Mouse (Mus musculus) midbrain, embryonic 13.5 days (tissue): ENCODE data around the gene Ush2a. TPM values are rescaled to one million over a fixed set of nuclear protein-coding genes. Genes with fewer than 3 reads are reported as not detected.

ENCODE experiments used
- ATAC-seq: fragments of 200-750 bp; cut with Nextera tagmentation; 2 replicates; pipeline ENCODE4 v1.8.0; 2017; ENCODE audit warnings: mild to moderate bottlenecking, moderate TSS enrichment, moderate library complexity
- H3K27ac ChIP-seq: fragments of 300-500 bp; sonication (generic); 2 replicates; pipeline ENCODE4 v1.5.1; 2015; ENCODE audit warnings: inconsistent platforms, mild to moderate bottlenecking, moderate library complexity
- H3K27me3 ChIP-seq: fragments of 300-500 bp; sonication (generic); 2 replicates; pipeline ENCODE4 v1.6.1; 2015; ENCODE audit warnings: mild to moderate bottlenecking, inconsistent platforms
- H3K36me3 ChIP-seq: fragments of 300-500 bp; sonication (generic); 2 replicates; pipeline ENCODE4 v1.6.1; 2015; ENCODE audit warnings: mild to moderate bottlenecking, inconsistent platforms
- H3K4me1 ChIP-seq: fragments of 300-500 bp; sonication (generic); replicated peaks from 2 replicates; pipeline ENCODE4 v1.6.1; 2015; ENCODE audit warnings: inconsistent platforms
- H3K4me2 ChIP-seq: fragments of 300-500 bp; sonication (generic); replicated peaks from 2 replicates; pipeline ENCODE4 v1.6.1; 2015; ENCODE audit warnings: moderate library complexity, mild to moderate bottlenecking, inconsistent platforms
- H3K4me3 ChIP-seq: fragments of 300-500 bp; sonication (generic); replicated peaks from 2 replicates; pipeline ENCODE4 v1.5.1; 2015; ENCODE audit warnings: mild to moderate bottlenecking, inconsistent platforms
- H3K9ac ChIP-seq: fragments of 300-500 bp; sonication (generic); replicated peaks from 2 replicates; pipeline ENCODE4 v1.6.1; 2015; ENCODE audit warnings: mild to moderate bottlenecking, inconsistent platforms
- H3K9me3 ChIP-seq: fragments of 300-500 bp; sonication (generic); 2 replicates; pipeline ENCODE4 v1.6.1; 2016; ENCODE audit warnings: mild to moderate bottlenecking, inconsistent platforms
- WGBS: fragments of 180-500 bp; shearing (Covaris S2); methylation state at CpG from one replicate; pipeline ENCODE4 v1.1.7; 2015; 5-methylcytosine and 5-hydroxymethylcytosine counted together
- polyA plus RNA-seq: library from polyadenylated mRNA; unstranded; fragments of >200 nt; fragmentation: Nextera tagmentation; extraction: Ambion mirVana; gene quantifications from 2 replicates; pipeline ENCODE4 v1.2.1, GENCODE M21; 2015

Ush2a gene
- polyA plus RNA-seq, 1 experiment from 2014 or later, result 0.13 TPM

DNA sequence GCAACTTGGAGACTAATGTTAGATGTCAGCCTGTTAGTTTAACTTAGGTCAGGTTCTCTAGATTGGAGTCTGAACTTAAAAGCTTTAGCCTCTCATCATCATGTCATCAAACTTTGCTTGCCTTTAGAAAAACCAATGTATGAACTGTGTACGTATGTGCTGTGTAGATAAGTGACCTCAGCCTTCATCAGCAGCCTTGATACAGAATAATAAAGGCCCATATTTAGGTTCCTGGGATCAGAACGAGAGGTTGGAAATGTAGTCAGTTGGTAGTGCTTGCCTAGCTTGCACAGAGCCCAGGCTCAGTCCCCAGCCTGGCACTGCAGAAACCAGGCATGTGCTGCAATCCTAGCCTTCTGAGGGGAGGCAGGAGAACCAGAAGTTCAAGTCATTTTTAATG lies 562.4 kb downstream of the Ush2a start:
- Histone ChIP-seq H3K9ac (no peak overlapping the region), H3K4me3 (no peak overlapping the region), H3K4me1 (no peaks in the 10 kb centered on the region), H3K36me3 (no peaks in the 10 kb centered on the region), H3K27me3 (no peaks in the 10 kb centered on the region), H3K9me3 (no peaks in the 10 kb centered on the region), H3K27ac (no peak overlapping the region), H3K4me2 (no peak overlapping the region)
- WGBS, result 94% methylated on average over 2 of the region's 2 CpGs
- no peak for ATAC-seq

DNA sequence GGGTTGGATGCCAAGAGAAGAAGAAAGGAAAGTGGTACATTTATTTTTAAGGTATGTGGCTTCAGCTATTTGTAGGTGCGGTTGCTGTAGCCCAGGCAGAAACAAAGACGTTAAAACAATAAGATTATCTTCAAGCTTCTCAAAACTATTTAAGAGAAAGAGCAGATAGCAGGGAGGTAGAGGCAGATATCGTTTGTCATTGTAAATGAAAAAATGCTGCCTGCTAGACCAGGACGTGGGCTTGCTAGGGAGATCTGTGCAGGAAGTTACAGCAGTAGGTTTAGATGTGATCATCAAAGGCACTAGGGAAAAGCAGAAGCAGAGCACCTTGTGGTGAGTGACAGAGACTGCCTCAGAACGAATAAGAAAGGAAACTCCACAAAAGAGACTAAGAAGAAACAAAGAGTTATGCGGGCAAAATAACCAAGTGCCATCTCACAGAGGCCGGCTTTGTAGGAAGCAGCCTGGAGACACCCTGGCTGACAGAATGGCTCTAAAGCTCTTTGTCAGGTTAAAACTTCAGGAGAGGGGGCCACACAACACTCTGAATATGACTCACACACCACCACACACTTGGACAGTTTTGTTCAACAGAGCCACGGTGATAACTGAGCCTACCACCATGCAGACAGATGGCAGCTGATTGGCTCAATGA lies 563.2 kb downstream of the Ush2a start:
- H3K9me3 ChIP-seq, result no peaks in the 10 kb centered on the region
- no peak overlapping the region for H3K27ac ChIP-seq
- H3K4me2 ChIP-seq, result no peak overlapping the region
- no peak for ATAC-seq
- no peaks in the 10 kb centered on the region for H3K27me3 ChIP-seq
- 82% methylated on average over 8 of the region's 8 CpGs for WGBS
- H3K36me3 ChIP-seq, result no peaks in the 10 kb centered on the region
- H3K4me1 ChIP-seq, result no peaks in the 10 kb centered on the region
- H3K4me3 ChIP-seq, result no peak overlapping the region
- no peak overlapping the region for H3K9ac ChIP-seq

DNA sequence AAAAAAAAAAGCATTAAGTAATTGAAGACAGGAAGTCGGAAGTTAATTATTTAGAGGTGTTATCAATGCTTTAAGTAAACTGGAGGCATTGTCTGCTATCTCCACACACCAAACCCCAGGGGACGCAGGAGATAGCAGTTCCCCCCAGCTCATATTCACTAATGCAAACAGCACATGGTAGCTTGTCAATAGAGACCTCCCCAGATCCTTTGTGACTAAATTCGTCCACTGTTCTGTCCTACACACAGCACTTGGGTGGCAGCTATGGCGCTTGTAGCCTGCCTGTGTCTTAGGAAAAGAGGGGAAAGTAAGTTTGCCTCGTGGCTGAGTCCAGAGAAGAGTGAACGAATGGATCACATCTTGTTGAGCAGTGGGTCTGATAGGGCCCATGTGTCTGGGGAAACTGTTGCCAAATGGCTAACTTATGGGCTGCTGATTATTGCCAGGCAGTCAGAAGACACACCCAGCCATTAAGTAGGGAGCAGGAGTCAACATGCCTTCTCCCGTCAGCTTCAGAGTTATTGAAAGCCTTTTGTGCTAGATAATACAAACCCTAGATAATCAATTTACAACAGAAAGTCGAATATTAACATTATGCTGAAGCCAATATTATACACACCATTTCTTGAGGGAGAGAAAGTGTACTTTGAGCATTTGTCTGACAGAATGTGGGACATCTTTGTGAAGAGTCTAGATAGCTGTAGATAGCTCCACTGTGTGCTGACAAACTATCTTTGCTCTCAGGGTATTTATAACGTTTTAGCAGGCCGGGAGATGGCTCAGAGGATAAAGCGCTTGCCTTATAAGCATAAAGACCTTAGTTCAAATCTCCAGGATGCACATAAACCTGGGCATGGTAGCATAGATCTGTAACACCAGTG lies 568.9 kb downstream of the Ush2a start:
- WGBS, result 71% methylated on average over 11 of the region's 11 CpGs
- H3K27me3 ChIP-seq, result 0 out of 2 replicates have a peak, but pooled peaks cover 3% of the 10 kb centered on the region
- peaks cover 5% of the 10 kb centered on the region; the same call in 1 of the 2 replicates for H3K4me1 ChIP-seq
- H3K4me3 ChIP-seq, result no peak overlapping the region
- no peak overlapping the region for H3K4me2 ChIP-seq
- no peaks in the 10 kb centered on the region for H3K36me3 ChIP-seq
- H3K9ac ChIP-seq, result no peak overlapping the region
- no peaks in the 10 kb centered on the region for H3K9me3 ChIP-seq
- ATAC-seq, result no peak
- H3K27ac ChIP-seq, result no peak overlapping the region

DNA sequence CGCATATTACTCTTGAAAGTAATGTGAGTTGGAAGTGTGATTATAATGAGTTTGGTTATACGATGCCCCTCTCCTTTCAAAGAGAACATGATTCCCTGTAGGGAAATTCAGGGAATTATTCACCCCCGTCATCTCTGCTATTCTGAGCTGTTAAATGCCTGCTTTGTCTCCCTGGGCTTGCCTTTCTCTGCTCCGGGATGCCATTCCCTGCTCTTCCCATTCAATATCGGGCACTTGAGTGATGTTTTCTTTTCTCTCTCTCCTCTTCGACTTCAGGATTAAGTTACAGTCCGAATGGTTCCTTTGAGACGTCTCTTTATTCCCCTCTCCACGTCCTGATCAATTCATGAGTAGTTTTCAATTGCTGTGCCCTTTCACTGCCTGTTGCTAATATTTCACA lies 572.1 kb downstream of the Ush2a start:
- no peak for ATAC-seq

DNA sequence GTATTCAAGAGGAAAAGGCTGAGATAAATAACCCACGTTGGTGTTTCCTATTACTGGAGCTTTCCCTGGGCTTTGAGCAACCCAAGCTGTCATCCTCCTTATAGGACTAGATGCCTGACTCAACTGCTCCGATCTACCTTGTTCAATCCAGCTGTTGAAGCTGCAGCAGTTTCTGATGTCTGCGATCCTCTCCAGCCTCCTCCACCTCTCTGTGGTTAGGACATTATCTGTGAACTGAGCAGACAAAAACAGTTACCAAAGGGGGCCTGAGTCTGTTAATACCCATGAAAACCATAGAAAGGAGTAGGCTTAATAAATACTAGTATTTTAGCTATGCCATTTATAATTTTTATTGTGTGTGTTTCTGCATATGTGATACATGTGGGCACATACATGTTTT lies 572.9 kb downstream of the Ush2a start:
- WGBS, result 82% methylated on average over 3 of the region's 3 CpGs
- no peak overlapping the region for H3K27ac ChIP-seq
- H3K4me1 ChIP-seq, result peaks cover 5% of the 10 kb centered on the region; the same call in 1 of the 2 replicates
- H3K4me3 ChIP-seq, result no peak overlapping the region
- H3K9me3 ChIP-seq, result no peaks in the 10 kb centered on the region
- no peak for ATAC-seq
- no peaks in the 10 kb centered on the region for H3K36me3 ChIP-seq
- H3K4me2 ChIP-seq, result no peak overlapping the region
- no peak overlapping the region for H3K9ac ChIP-seq
- 0 out of 2 replicates have a peak, but pooled peaks cover 3% of the 10 kb centered on the region for H3K27me3 ChIP-seq

More for the DNA sequence above, 572.1 kb downstream of the Ush2a start:
- 0 out of 2 replicates have a peak, but pooled peaks cover 3% of the 10 kb centered on the region for H3K27me3 ChIP-seq
- no peak overlapping the region for H3K27ac ChIP-seq
- H3K9me3 ChIP-seq, result no peaks in the 10 kb centered on the region
- peak overlapping the region; percentile 22 for H3K4me2 ChIP-seq
- no peak overlapping the region for H3K4me3 ChIP-seq
- no peak overlapping the region for H3K9ac ChIP-seq
- peaks cover 5% of the 10 kb centered on the region; the same call in 1 of the 2 replicates for H3K4me1 ChIP-seq
- WGBS, result 4% methylated on average over 9 of the region's 9 CpGs
- no peaks in the 10 kb centered on the region for H3K36me3 ChIP-seq

DNA sequence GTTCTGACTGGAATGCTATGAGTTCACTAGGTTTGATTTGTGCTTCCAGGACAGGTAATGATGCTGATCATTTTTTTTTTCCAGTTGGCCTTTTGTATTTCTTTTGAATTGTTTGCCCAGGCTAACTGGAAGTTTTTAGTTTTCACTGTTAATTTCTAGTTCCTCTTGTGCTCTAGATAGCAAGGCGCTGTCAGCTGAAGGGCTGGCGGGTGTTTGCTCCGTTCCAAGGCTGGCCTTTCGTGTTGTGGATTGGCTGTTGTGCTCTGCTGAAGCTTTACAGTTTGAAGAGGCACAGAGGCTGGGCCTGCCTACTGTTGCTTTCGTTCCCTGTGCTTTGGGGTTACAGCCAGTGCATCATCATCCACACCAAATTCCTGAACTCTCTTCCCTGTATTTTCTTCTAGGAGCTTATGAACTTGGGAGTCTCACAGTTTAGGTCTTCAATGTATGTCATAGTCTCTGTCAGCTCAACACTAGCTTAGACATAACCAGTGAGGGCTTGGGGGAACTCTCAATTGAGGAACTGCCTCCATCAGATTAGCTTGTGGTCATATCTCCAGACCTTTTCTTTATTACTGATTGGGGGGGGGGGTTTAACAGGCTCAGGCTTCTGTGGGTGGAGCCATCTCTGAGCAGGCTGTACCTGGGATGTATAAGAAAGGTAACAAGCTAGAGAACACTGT lies 575.9 kb downstream of the Ush2a start:
- Histone ChIP-seq H3K9me3 (no peaks in the 10 kb centered on the region), H3K27me3 (0 out of 2 replicates have a peak, but pooled peaks cover 3% of the 10 kb centered on the region), H3K9ac (no peak overlapping the region), H3K4me1 (peaks cover 5% of the 10 kb centered on the region; the same call in 1 of the 2 replicates), H3K4me2 (no peak overlapping the region), H3K4me3 (no peak overlapping the region), H3K27ac (no peak overlapping the region), H3K36me3 (no peaks in the 10 kb centered on the region)
- 87% methylated on average over 5 of the region's 5 CpGs for WGBS
- no peak for ATAC-seq

DNA sequence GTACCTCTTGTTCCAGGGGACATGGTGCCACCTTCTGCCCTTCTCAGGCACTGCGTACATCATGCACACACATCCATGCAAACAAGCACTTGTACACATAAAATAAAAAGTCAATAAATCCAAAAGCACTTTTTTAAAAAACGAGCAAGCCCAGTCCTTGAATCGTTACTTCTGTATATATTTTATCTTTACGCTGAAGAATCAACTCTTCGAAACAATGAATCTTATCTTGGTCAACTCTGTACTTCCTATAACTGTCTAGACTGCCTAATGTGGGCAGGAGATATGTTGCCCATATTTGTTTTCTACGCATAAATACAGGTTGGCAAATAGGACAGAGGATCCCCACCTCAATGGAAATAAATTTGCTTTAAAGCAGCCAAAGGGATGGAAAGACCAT lies 585.4 kb downstream of the Ush2a start:
- Histone ChIP-seq H3K4me2 (no peak overlapping the region), H3K27ac (no peak overlapping the region), H3K4me1 (no peaks in the 10 kb centered on the region), H3K9me3 (no peaks in the 10 kb centered on the region), H3K4me3 (no peak overlapping the region), H3K9ac (no peak overlapping the region), H3K27me3 (no peaks in the 10 kb centered on the region), H3K36me3 (no peaks in the 10 kb centered on the region)
- 96% methylated on average over 6 of the region's 6 CpGs for WGBS
- ATAC-seq, result no peak

DNA sequence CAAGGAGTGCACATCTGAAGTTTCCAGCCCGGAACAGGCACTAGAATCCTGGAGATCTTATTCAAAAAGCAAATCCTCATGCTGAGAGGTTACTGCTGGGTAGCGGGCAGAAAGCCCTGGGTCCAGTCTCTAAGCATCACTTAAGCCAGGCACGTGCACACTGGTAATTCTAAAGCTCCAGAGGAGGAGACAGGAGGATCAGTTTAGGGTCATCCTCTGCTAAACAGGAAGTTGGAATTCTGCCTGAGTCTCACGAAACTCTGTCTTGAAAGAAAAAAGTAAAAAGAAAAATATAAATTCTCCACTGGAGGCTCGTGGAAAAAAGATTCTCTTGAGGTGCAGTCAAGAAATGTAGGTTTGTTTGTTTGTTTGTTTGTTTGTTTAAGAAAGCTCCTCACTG lies 591.0 kb downstream of the Ush2a start:
- ATAC-seq, result no peak
- Histone ChIP-seq H3K27me3 (no peaks in the 10 kb centered on the region), H3K9me3 (no peaks in the 10 kb centered on the region), H3K9ac (no peak overlapping the region), H3K4me2 (no peak overlapping the region), H3K4me3 (no peak overlapping the region), H3K4me1 (no peaks in the 10 kb centered on the region), H3K36me3 (no peaks in the 10 kb centered on the region), H3K27ac (no peak overlapping the region)
- 82% methylated on average over 5 of the region's 5 CpGs for WGBS

DNA sequence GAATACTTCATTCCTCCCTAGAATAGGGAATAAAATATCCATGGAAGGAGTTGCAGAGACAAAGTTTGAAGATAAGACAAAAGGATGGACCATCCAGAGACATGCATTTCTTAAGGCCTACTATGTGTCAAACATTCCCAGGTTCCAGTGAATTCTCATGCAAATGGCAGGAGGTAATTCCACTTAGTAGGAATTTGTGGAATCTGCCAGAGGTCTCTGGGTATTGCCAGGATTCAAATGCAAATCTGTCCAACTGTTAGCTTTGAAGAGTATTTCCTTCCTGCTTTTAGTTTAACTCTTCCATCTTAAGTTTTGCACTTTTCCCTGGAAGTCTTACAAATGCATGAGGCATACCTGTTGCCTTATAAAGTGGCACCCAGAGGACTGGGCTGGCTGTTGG lies 592.4 kb downstream of the Ush2a start:
- H3K9ac ChIP-seq, result no peak overlapping the region
- no peak overlapping the region for H3K27ac ChIP-seq
- H3K36me3 ChIP-seq, result no peaks in the 10 kb centered on the region
- H3K27me3 ChIP-seq, result no peaks in the 10 kb centered on the region
- no peaks in the 10 kb centered on the region for H3K9me3 ChIP-seq
- ATAC-seq, result no peak
- no peaks in the 10 kb centered on the region for H3K4me1 ChIP-seq
- no peak overlapping the region for H3K4me2 ChIP-seq
- H3K4me3 ChIP-seq, result no peak overlapping the region

DNA sequence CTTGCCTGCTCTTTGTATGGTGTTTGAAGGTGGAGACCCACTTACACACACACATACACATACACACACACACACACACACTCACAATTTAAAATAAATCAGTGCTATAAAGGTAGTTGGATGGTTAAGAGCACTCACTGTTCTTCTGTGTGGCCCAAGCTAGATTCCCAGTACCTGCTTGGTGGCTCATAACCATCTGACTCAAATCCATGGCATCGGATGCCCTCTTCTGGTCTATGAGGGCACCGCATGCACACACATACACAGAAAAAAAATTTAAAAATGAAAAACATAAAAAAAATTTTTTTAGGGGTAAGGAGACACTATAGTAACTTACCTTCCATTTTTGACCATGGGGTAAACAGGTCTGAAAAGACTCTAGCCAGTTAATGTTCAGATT lies 593.2 kb downstream of the Ush2a start:
- Histone ChIP-seq H3K4me1 (no peaks in the 10 kb centered on the region), H3K27me3 (no peaks in the 10 kb centered on the region), H3K4me2 (no peak overlapping the region), H3K9ac (no peak overlapping the region), H3K9me3 (no peaks in the 10 kb centered on the region), H3K36me3 (no peaks in the 10 kb centered on the region), H3K4me3 (no peak overlapping the region), H3K27ac (no peak overlapping the region)
- no peak for ATAC-seq
- WGBS, result 95% methylated on average over 2 of the region's 2 CpGs

DNA sequence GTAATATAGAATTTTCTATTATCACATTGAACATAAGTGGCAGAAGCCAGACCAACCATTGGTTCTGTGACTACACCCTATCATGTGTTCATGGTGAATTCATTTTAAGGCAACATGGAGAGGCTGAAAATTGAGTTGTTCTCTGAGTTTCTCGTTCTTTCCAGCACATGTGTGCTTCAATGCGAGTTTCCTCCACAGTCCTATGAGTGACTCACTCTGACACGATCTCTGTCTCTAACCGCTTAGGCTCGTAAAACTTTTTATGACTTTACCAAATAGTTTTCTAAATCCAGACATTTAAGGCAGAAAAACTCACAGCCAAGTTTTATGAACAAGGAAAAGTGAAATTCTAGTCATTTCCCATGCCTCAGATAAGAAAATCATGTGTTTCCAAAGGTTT lies 597.9 kb downstream of the Ush2a start:
- WGBS, result 97% methylated on average over 5 of the region's 5 CpGs
- no peak overlapping the region for H3K27ac ChIP-seq
- no peak for ATAC-seq

DNA sequence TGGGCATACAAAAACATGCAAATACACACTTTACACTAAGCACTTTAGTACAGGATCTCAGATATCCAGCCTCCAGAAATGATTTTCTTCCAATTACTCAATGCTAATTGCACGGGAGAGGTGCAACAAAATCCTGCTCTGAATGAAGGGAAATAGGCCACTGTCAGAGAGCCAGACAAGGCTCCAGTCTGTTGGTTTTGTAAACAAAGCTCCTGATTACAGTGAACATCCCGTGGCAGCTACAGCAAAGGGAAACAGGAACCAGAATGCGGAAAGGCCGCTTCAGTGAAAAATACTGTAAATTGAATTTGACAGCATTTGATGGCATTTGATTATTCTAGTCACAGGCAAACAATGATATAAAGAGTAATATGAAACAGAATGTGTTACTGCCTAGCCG lies 604.1 kb downstream of the Ush2a start:
- H3K27ac ChIP-seq, result peak overlapping the region; percentile 11; the same call in 1 of the 2 replicates
- WGBS, result 57% methylated on average over 5 of the region's 5 CpGs
- no peaks in the 10 kb centered on the region for H3K27me3 ChIP-seq
- H3K4me2 ChIP-seq, result no peak overlapping the region
- no peak for ATAC-seq
- H3K4me3 ChIP-seq, result no peak overlapping the region
- no peak overlapping the region for H3K9ac ChIP-seq
- H3K4me1 ChIP-seq, result peaks cover 9% of the 10 kb centered on the region; the same call in 1 of the 2 replicates
- no peaks in the 10 kb centered on the region for H3K9me3 ChIP-seq
- H3K36me3 ChIP-seq, result no peaks in the 10 kb centered on the region

More for the DNA sequence above, 597.9 kb downstream of the Ush2a start:
- Histone ChIP-seq H3K36me3 (no peaks in the 10 kb centered on the region), H3K9me3 (no peaks in the 10 kb centered on the region), H3K4me2 (no peak overlapping the region), H3K4me1 (no peaks in the 10 kb centered on the region), H3K27me3 (no peaks in the 10 kb centered on the region), H3K9ac (no peak overlapping the region), H3K4me3 (no peak overlapping the region)
